In genomic region chr16:50160418-50161271, GRCm38 (mm10) we compare ENCODE assay signal across 15 mouse cellular contexts.
DNase-seq lines count a peak whose midpoint lies in the region; ATAC-seq and TF ChIP-seq lines count a peak whose summit lies in the region.
"Had no signal": no experiment of that assay in that cellular context is flagged by ENCODE, and none has a peak within 500 bp of the region (broad histone marks: within the 10 kb centered on the region; RNA-seq: fewer than 3 reads in every experiment).

No protein-coding gene starts in this region.

- no peak overlapping the region for H3K4me3 ChIP-seq in kidney, embryonic 14.5 days (ENCODE audit: low read length)
- H3K4me3 ChIP-seq in kidney, adult 2 months (ENCODE audit: insufficient read depth, low read depth, low read length), result no peak overlapping the region
- no peak overlapping the region for H3K4me3 ChIP-seq in testis, adult 2 months (ENCODE audit: control insufficient read depth, low read depth, low read length)
- H3K4me3 ChIP-seq in midbrain, embryonic 14.5 days (replicated peaks; ENCODE audit: low read depth, low read length), result no peak overlapping the region
- H3K4me3 ChIP-seq: liver, embryonic 12.5 days had no signal

- no peak overlapping the region for H3K9ac ChIP-seq in kidney, embryonic 14.5 days (ENCODE audit: low read depth, low read length)
- no peak overlapping the region for H3K9ac ChIP-seq in midbrain, embryonic 14.5 days (replicated peaks; ENCODE audit: low read length)
- H3K9ac ChIP-seq: forebrain, postnatal 0 days; liver, embryonic 12.5 days had no signal

- no peaks in the 10 kb centered on the region for H3K27me3 ChIP-seq in kidney, embryonic 14.5 days (ENCODE audit: control insufficient read depth, insufficient read depth, low read length)
- H3K27me3 ChIP-seq in kidney, adult 2 months (replicated peaks; ENCODE audit: control insufficient read depth, insufficient read depth, low read length), result no peaks in the 10 kb centered on the region
- H3K27me3 ChIP-seq in testis, adult 2 months (ENCODE audit: control insufficient read depth, insufficient read depth, low read length), result no peaks in the 10 kb centered on the region
- no peaks in the 10 kb centered on the region for H3K27me3 ChIP-seq in midbrain, embryonic 14.5 days (ENCODE audit: control insufficient read depth, insufficient read depth, low read length)
- H3K27me3 ChIP-seq: liver, embryonic 12.5 days; Patski had no signal

- no peaks in the 10 kb centered on the region for H3K9me3 ChIP-seq in kidney, embryonic 14.5 days (ENCODE audit: control insufficient read depth, low read length)
- no peaks in the 10 kb centered on the region for H3K9me3 ChIP-seq in midbrain, embryonic 14.5 days (ENCODE audit: control insufficient read depth, low read length)
- H3K9me3 ChIP-seq: liver, embryonic 12.5 days had no signal

- 93% methylated on average over 11 of the region's 11 CpGs for WGBS in kidney, embryonic 14.5 days
- WGBS in kidney, adult 2 months, result 96% methylated on average over 11 of the region's 11 CpGs
- WGBS in midbrain, embryonic 14.5 days, result 94% methylated on average over 11 of the region's 11 CpGs

- no peak for TF ChIP-seq POLR2A in kidney, adult 2 months (IDR thresholded peaks at IDR 0.05; ENCODE audit: low read depth, low read length)
- TF ChIP-seq POLR2A in testis, adult 2 months (IDR thresholded peaks at IDR 0.05; ENCODE audit: control insufficient read depth, low read depth, low read length), result no peak

- ATAC-seq in kidney, embryonic 14.5 days (ENCODE audit: low FRiP score, low TSS enrichment), result 0 out of 2 replicates have a peak, but pooled peaks have one; percentile 32
- ATAC-seq in midbrain, embryonic 14.5 days (ENCODE audit: low FRiP score, low TSS enrichment), result peak; percentile 41
- ATAC-seq: forebrain, postnatal 0 days; liver, embryonic 12.5 days; Patski had no signal

- no peak overlapping the region for H3K4me2 ChIP-seq in kidney, embryonic 14.5 days (replicated peaks; ENCODE audit: low read depth, low read length)
- H3K4me2 ChIP-seq in midbrain, embryonic 14.5 days (ENCODE audit: low read length), result no peak overlapping the region
- H3K4me2 ChIP-seq: liver, embryonic 12.5 days had no signal

- H3K27ac ChIP-seq in kidney, embryonic 14.5 days (ENCODE audit: low read depth, low read length), result no peak overlapping the region
- no peak overlapping the region for H3K27ac ChIP-seq in kidney, adult 2 months (ENCODE audit: insufficient read depth, low read depth, low read length)
- H3K27ac ChIP-seq in testis, adult 2 months (ENCODE audit: control insufficient read depth, insufficient read depth, low read depth, low read length), result no peak overlapping the region
- H3K27ac ChIP-seq in midbrain, embryonic 14.5 days (replicated peaks; ENCODE audit: low read depth, low read length), result no peak overlapping the region
- H3K27ac ChIP-seq: liver, embryonic 12.5 days had no signal

- no peak for TF ChIP-seq CTCF in kidney, adult 2 months (conservative IDR thresholded peaks at IDR 0.05; ENCODE audit: insufficient read depth, insufficient read length, low read depth, low read length)
- peak; percentile 19; the same call in 1 of the 2 replicates for TF ChIP-seq CTCF in testis, adult 2 months (IDR thresholded peaks at IDR 0.05; ENCODE audit: control insufficient read depth, insufficient read depth, insufficient replicate concordance, low read depth, low read length)

- no peaks in the 10 kb centered on the region for H3K4me1 ChIP-seq in kidney, embryonic 14.5 days (ENCODE audit: control insufficient read depth, insufficient read depth, low read length)
- no peaks in the 10 kb centered on the region for H3K4me1 ChIP-seq in kidney, adult 2 months (ENCODE audit: control insufficient read depth, insufficient read depth, low read length)
- H3K4me1 ChIP-seq in testis, adult 2 months (ENCODE audit: control insufficient read depth, insufficient read depth, low read length), result no peaks in the 10 kb centered on the region
- H3K4me1 ChIP-seq in midbrain, embryonic 14.5 days (ENCODE audit: control insufficient read depth, insufficient read depth, low read length), result no peaks in the 10 kb centered on the region

- no peaks in the 10 kb centered on the region for H3K36me3 ChIP-seq in kidney, embryonic 14.5 days (ENCODE audit: control insufficient read depth, insufficient read depth, low read length)
- H3K36me3 ChIP-seq in kidney, adult 2 months (ENCODE audit: control insufficient read depth, insufficient read depth, low read length), result no peaks in the 10 kb centered on the region
- H3K36me3 ChIP-seq in testis, adult 2 months (ENCODE audit: control insufficient read depth, insufficient read depth, low read length), result no peaks in the 10 kb centered on the region
- no peaks in the 10 kb centered on the region for H3K36me3 ChIP-seq in midbrain, embryonic 14.5 days (ENCODE audit: control insufficient read depth, insufficient read depth, low read length)
- H3K36me3 ChIP-seq: liver, embryonic 12.5 days had no signal

- DNase-seq in kidney, adult 2 months, result no peak
- DNase-seq in testis, postnatal 10 days (ENCODE audit: low spot score), result no peak
- no peak for DNase-seq in midbrain, embryonic 14.5 days
- no peak for DNase-seq in gastrocnemius, adult 8-10 months (ENCODE audit: low spot score in 2 of 2)
- no peak for DNase-seq in right cerebral cortex, adult 18-20 months
- DNase-seq: cerebellum, adult 8-10 months; forebrain, postnatal 0 days; gastrocnemius, postnatal 25 days; kidney, adult 11 months; lung, postnatal 14 days; thymus, postnatal 25 days had no signal
